ENCODE assay signal across 1 mouse cellular context in the genomic region with DNA sequence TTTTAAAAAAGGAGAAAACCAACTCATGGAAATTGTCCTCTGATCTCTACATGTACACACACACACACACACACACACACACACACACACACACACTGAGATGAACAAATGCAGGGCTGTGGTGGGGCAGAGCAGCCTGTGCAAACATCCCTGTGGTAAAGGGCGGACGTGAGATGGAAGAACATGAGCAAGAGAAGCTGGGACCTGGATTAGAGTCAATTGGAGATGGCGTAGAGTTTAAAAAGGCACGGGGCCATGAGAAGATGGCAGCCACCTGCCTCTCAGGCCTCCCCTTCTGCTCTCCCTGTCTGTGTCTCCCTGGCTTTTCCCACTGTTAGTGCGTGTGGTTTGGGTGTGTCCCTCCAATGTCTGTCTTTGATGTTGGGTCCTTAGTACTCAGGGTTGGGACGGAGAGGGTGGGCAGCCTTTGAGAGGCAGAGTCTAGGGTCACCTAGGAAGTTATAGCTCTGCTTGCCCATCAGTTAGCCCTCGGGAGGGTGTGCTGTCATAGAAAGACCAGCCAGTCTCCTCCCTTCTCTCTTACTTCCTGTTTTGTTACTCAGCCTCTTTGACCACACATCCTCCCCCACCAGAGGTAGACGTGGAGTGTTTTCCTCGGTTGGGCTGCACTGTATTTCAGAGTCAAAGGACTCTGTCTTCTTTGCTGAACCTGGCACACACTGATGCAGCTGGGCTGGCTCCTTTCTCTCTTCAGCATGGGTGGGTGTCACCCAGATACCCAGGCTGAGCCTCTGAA.
TF ChIP-seq lines count a peak whose summit lies in the region.

No protein-coding gene starts in this region.

TF ChIP-seq in MEL, 35 proteins besides CTCF, POLR2A, EP300 and RAD21:
- TF ChIP-seq TCF12 (IDR thresholded peaks at IDR 0.05; ENCODE audit: low read depth, low read length) (no peak), SIN3A (IDR thresholded peaks at IDR 0.05; ENCODE audit: low read length) (peak; percentile 68), NELFE (IDR thresholded peaks at IDR 0.05; ENCODE audit: low read depth, low read length) (no peak; the same call in 1 of the 2 replicates), ELF1 (IDR thresholded peaks at IDR 0.05; ENCODE audit: low read depth, low read length) (peak; percentile 72), JUND (IDR thresholded peaks at IDR 0.05; ENCODE audit: low read depth, low read length) (no peak), MAX (IDR thresholded peaks at IDR 0.05; ENCODE audit: low read length) (no peak), MAZ (IDR thresholded peaks at IDR 0.05; ENCODE audit: low read depth, low read length) (0 out of 2 replicates have a peak, but pooled peaks have one; percentile 18), ZKSCAN1 (IDR thresholded peaks at IDR 0.05; ENCODE audit: low read depth, low read length) (no peak), ETS1 (IDR thresholded peaks at IDR 0.05; ENCODE audit: low read depth, low read length) (peak; percentile 37; the same call in 1 of the 2 replicates), NRF1 (IDR thresholded peaks at IDR 0.05; ENCODE audit: insufficient read depth, low read depth, low read length, poor library complexity, severe bottlenecking) (no peak), TBP (IDR thresholded peaks at IDR 0.05; ENCODE audit: low read depth, low read length) (0 out of 2 replicates have a peak, but pooled peaks have one; percentile 12), GATA1 (IDR thresholded peaks at IDR 0.05; ENCODE audit: low read depth, low read length) (peak; percentile 31; the same call in 1 of the 2 replicates), MXI1 (IDR thresholded peaks at IDR 0.05; ENCODE audit: low read depth, low read length) (no peak; the same call in 1 of the 2 replicates), POLR2AphosphoS5 (IDR thresholded peaks at IDR 0.05; ENCODE audit: borderline replicate concordance, low read depth, low read length) (no peak), RCOR1 (IDR thresholded peaks at IDR 0.05; ENCODE audit: low read depth, low read length) (no peak), UBTF (IDR thresholded peaks at IDR 0.05; ENCODE audit: borderline replicate concordance, insufficient read depth, low read depth, low read length) (no peak), MYC (IDR thresholded peaks at IDR 0.05; ENCODE audit: low read depth, low read length) (no peak), ZMIZ1 (IDR thresholded peaks at IDR 0.05; ENCODE audit: low read depth, low read length) (no peak), POLR2AphosphoS2 (IDR thresholded peaks at IDR 0.05; ENCODE audit: low read length) (no peak), MEF2A (IDR thresholded peaks at IDR 0.05; ENCODE audit: extremely low read depth, insufficient replicate concordance, low read depth, low read length, poor library complexity, severe bottlenecking) (no peak), HCFC1 (IDR thresholded peaks at IDR 0.05; ENCODE audit: low read depth, low read length) (0 out of 2 replicates have a peak, but pooled peaks have one; percentile 25), USF2 (IDR thresholded peaks at IDR 0.05; ENCODE audit: borderline replicate concordance in 1 of 2, insufficient read depth in 1 of 2, low read depth in 1 of 2, low read length in 2 of 2) (no peak), ZNF384 (IDR thresholded peaks at IDR 0.05; ENCODE audit: low read depth, low read length) (no peak), ZC3H11A (IDR thresholded peaks at IDR 0.05; ENCODE audit: low read depth, low read length) (no peak), MAFK (IDR thresholded peaks at IDR 0.05; ENCODE audit: borderline replicate concordance, low read depth, low read length) (no peak), KAT2A (conservative IDR thresholded peaks at IDR 0.05; ENCODE audit: low read depth, low read length) (no peak), BHLHE40 (IDR thresholded peaks at IDR 0.05; ENCODE audit: borderline replicate concordance, low read depth, low read length) (no peak), USF1 (IDR thresholded peaks at IDR 0.05; ENCODE audit: low read depth, low read length) (peak; percentile 29; the same call in 1 of the 2 replicates), TAL1 (IDR thresholded peaks at IDR 0.05; ENCODE audit: low read length) (no peak), CHD2 (IDR thresholded peaks at IDR 0.05; ENCODE audit: low read length) (no peak; the same call in 1 of the 2 replicates), MYB (IDR thresholded peaks at IDR 0.05; ENCODE audit: low read depth, low read length) (no peak), GABPA (IDR thresholded peaks at IDR 0.05; ENCODE audit: low read depth, low read length) (no peak), SMC3 (IDR thresholded peaks at IDR 0.05; ENCODE audit: low read depth, low read length) (no peak)
